Mouse (Mus musculus) hindlimb bud, embryonic 11.5 days (tissue): ENCODE measurements around the gene Cfdp1.

ENCODE experiments used
- DNase-seq: peaks from one replicate; pipeline ENCODE4 v3.0.0-alpha.2; 2012; ENCODE audit warnings: low read depth, low spot score; ENCODE audit errors: extremely low spot score

The Cfdp1 gene

GRCm38 (mm10) chr8:111801456-111801855, 52.6 kb downstream of the Cfdp1 start:
- no peak for DNase-seq

- DNase-seq: no peak
These were observed 57.6 kb downstream of the Cfdp1 start for GRCm38 (mm10) chr8:111796528-111796927.

DNA sequence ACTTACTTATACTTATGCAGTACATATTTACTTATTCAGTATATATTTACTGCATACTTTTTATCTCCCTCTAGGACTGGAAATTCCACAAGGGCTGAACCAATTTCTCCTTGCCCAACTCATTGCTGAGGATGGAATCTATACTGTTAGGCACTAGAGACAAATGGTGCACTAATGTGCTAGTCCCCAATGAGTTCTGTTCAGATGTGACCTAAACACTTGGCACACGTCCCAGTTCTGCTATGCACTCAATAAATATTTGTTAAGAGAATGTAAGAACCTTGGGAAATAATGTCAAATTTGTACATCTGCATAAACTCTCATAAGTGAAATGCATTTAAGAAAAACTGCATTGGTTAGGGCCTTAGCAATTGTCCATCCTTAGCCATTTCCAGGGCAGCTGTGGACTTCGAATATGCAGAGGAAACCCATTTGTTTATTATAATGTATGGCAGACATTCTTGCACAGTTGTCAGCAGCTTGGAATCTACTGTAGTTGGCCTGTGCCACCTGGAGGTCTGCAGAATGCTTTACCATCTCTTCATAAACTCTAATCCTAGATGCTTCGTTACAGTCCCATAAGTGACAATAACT, 60.7 kb downstream of the Cfdp1 start:
- no peak for DNase-seq

DNA sequence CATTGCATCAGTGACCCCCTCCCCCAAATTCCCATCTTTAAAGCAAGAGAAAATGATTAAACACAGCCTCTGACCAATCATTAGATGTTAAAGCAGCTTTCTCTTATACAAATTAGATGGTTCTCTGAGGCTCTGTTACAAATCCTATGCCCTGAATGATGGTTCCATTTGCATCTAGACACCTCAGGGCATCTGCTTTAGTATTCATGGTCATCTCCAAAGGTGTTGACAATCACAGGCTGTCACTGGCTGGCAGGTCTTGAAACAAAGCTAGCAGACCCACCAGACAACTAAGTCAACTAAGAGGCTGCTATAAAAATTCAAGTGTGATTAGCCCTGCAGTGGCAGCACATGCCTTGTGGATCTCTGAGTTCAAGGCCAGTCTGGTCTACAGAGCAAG, 64.5 kb downstream of the Cfdp1 start:
- DNase-seq: no peak

GRCm38 (mm10) chr8:111789200-111789599, 64.9 kb downstream of the Cfdp1 start:
- no peak for DNase-seq

- DNase-seq: no peak
These were observed 65.6 kb downstream of the Cfdp1 start for GRCm38 (mm10) chr8:111788497-111788896.

DNA sequence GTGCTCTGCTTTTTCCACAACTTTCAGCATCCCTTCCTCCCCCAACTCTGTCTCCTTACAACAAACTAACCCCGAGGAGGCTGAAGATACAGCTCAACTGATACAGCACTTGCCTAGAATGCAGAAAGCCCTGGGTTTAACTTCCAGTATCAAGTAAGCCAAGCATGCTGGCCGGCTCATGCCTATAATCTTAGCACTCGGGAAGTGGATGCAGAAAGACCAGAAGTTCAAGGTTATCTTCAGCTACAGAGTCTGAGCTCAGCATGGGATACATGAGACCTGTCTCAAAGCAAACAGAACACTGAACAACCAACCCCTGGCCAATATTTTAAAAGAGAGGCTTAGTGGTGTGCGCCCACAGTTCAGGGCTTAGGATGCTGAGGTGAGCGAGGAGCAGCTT, 66.0 kb downstream of the Cfdp1 start:
- DNase-seq: no peak

- no peak for DNase-seq
These were observed 66.4 kb downstream of the Cfdp1 start for GRCm38 (mm10) chr8:111787683-111788082.

DNA sequence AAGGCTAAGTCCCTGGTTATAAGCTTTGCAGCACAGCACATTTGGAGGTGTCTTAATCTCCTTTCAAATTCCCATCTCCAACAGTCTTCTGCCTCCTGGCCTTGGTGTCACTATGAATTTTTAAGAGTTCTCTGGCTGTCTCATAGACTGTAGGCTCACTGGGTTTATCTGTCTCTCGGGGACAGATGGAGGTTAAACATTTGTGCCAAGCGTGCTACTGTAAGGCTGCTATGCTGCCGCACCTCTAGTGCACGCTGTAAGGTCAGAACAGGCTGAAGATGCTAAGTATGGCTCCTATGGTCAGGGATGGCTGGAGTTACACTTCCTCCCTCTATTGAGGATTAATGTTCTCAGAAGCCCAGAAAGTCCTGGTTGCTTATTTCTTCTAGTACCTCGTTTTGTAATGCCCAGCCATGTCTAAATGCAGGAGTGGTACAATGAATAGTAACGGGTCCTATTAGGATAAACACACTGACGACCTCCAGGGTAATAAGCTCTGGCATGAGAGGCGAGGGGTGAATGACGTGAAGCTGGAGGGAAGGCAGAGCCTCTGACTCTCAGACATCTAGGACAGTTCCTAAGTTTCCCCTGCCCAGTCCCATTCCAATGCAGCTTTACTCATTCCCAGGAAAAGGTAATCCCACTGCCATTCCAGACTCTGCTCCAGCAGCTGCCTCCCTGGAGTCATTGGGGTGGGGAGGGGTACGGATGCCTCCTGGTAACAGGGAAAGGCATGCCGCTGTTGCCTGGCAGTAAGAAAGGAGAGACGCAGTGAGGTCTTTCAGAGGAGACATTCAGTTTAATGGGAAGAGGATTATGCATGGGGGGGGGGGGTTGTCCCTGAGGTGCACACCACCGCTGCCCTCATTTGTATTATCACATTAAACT, 67.1 kb downstream of the Cfdp1 start:
- no peak for DNase-seq

- DNase-seq: no peak
These were observed 68.0 kb downstream of the Cfdp1 start for GRCm38 (mm10) chr8:111786116-111786515.

GRCm38 (mm10) chr8:111782671-111783394, 71.3 kb downstream of the Cfdp1 start:
- no peak for DNase-seq

DNA sequence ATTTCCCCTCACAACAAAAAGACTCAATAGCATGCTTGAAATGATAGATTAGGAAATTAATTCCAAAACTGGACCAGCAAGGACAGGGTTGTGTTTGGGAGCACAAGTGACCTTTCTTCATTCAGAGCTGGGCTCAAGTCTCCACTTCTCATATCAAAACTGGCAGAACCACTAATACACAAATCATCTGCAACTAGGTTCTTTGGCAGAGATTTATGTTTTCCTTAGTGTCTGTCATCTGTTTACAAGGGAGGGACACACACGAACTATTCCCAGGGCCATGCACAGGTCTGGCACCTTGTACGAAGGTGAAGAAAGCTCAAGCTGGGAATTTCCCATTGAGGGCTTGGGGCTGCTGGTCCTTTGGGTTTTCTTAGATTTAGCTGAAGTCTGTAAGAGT, 71.9 kb downstream of the Cfdp1 start:
- no peak for DNase-seq

DNA sequence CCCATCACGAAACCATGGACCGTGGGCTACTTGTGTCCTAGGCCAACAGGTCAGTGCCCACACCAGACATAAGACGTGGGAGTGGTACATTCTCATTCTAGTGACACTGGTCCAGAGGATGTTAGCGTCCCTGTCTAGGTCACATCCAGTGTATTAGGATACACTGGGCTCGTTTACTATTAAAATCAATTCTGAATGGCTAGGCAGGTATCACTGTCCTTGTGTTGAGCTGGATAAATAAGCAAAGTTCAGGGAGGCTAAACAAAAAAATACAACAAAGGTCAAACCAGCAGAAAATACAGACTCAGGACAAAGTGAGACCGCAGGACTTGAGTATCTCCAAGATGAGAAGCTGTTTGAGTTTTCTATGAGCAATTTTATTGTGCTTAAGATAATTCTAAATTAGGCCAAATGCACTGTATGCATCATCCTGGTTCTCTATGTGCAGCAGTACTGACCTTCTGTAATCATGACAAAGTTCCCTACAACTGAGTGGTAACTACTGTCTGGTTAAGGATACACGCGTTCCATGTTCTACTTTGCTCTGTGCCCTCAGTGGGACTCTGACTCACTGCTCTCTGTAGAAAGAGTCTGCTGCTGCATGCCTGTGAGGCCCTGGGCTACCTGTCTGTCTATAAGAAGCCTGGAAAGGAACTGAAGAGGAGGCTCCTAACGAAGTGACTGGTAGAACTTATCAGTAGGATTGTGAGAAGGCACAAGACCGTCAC, 73.2 kb downstream of the Cfdp1 start:
- DNase-seq: no peak

- DNase-seq: no peak
These were observed 74.4 kb downstream of the Cfdp1 start for GRCm38 (mm10) chr8:111779690-111780089.

- DNase-seq: no peak
These were observed 75.3 kb downstream of the Cfdp1 start for GRCm38 (mm10) chr8:111778801-111779200.

- no peak for DNase-seq
These were observed 77.6 kb downstream of the Cfdp1 start for GRCm38 (mm10) chr8:111776492-111776891.

DNA sequence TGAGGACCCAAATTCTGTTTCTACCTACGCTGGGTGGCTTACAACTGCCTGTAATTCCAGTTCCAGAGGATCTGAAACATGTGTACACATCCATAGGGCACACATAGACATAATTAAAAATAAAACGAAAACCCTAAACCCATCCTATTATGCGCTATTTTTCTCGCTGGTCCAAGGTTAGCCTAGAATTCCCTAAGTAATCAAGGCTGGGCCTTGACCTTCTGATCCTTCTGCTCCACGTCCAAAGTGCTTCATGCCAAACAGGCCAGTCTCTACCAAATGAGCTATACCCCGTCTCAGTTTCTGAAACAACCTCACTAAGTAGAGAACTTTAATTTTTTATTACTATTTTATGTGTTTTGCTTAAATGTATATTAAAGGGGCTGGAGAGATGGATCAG, 78.3 kb downstream of the Cfdp1 start:
- no peak for DNase-seq

- no peak for DNase-seq
These were observed 80.6 kb downstream of the Cfdp1 start for GRCm38 (mm10) chr8:111773476-111773875.

GRCm38 (mm10) chr8:111773057-111773456, 81.0 kb downstream of the Cfdp1 start:
- DNase-seq: no peak

- no peak for DNase-seq
These were observed 82.0 kb downstream of the Cfdp1 start for GRCm38 (mm10) chr8:111772083-111772482.

GRCm38 (mm10) chr8:111771625-111772020, 82.5 kb downstream of the Cfdp1 start:
- no peak for DNase-seq
